Mouse (Mus musculus) ZHBTc4 (cell line): Measurements from ENCODE around the gene Irx3.

ENCODE experiments used
- DNase-seq: peaks from one replicate; pipeline ENCODE4 v3.0.0-alpha.2; 2011; ENCODE audit warnings: low read depth, low spot score

The Irx3 gene

GRCm38 (mm10) chr8:91801241-91801811 lies 541 bp downstream of the Irx3 start:
- DNase-seq, result peak; percentile 83

GRCm38 (mm10) chr8:91800523-91801240 lies 1.2 kb downstream of the Irx3 start:
- DNase-seq, result peak; percentile 55

- peak; percentile 39 for DNase-seq
Measured at GRCm38 (mm10) chr8:91799681-91800522, 2.0 kb downstream of the Irx3 start.

- no peak for DNase-seq
Measured at GRCm38 (mm10) chr8:91799016-91799581, 2.8 kb downstream of the Irx3 start.

- peak; percentile 74 for DNase-seq
Measured at GRCm38 (mm10) chr8:91797626-91798271, 4.1 kb downstream of the Irx3 start.

- no peak for DNase-seq
Measured at GRCm38 (mm10) chr8:91793846-91794245, 8.0 kb downstream of the Irx3 start.

- DNase-seq, result no peak
Measured at GRCm38 (mm10) chr8:91787194-91787895, 14.5 kb downstream of the Irx3 start.

- DNase-seq, result no peak
Measured at GRCm38 (mm10) chr8:91782940-91783339, 18.9 kb downstream of the Irx3 start.

GRCm38 (mm10) chr8:91782201-91782600 lies 19.7 kb downstream of the Irx3 start:
- no peak for DNase-seq

GRCm38 (mm10) chr8:91780648-91781047 lies 21.2 kb downstream of the Irx3 start:
- DNase-seq, result no peak

GRCm38 (mm10) chr8:91768857-91769256 lies 33.0 kb downstream of the Irx3 start:
- DNase-seq, result no peak

GRCm38 (mm10) chr8:91765411-91766034 lies 36.3 kb downstream of the Irx3 start:
- no peak for DNase-seq

- no peak for DNase-seq
Measured at GRCm38 (mm10) chr8:91755566-91755965, 46.3 kb downstream of the Irx3 start.

GRCm38 (mm10) chr8:91755062-91755461 lies 46.8 kb downstream of the Irx3 start:
- DNase-seq, result no peak

- DNase-seq, result no peak
Measured at GRCm38 (mm10) chr8:91750794-91751125, 51.1 kb downstream of the Irx3 start.

GRCm38 (mm10) chr8:91750096-91750793 lies 51.6 kb downstream of the Irx3 start:
- DNase-seq, result no peak

GRCm38 (mm10) chr8:91749412-91749811 lies 52.5 kb downstream of the Irx3 start:
- DNase-seq, result no peak
